Mouse (Mus musculus): Measurements from ENCODE around the gene Zdhhc9. TPM values are rescaled to one million over a fixed set of nuclear protein-coding genes. Genes with fewer than 3 reads are reported as not detected.

Zdhhc9 gene
- polyA plus RNA-seq, 1 experiment from 2014 or later, result 5.3 TPM

DNA sequence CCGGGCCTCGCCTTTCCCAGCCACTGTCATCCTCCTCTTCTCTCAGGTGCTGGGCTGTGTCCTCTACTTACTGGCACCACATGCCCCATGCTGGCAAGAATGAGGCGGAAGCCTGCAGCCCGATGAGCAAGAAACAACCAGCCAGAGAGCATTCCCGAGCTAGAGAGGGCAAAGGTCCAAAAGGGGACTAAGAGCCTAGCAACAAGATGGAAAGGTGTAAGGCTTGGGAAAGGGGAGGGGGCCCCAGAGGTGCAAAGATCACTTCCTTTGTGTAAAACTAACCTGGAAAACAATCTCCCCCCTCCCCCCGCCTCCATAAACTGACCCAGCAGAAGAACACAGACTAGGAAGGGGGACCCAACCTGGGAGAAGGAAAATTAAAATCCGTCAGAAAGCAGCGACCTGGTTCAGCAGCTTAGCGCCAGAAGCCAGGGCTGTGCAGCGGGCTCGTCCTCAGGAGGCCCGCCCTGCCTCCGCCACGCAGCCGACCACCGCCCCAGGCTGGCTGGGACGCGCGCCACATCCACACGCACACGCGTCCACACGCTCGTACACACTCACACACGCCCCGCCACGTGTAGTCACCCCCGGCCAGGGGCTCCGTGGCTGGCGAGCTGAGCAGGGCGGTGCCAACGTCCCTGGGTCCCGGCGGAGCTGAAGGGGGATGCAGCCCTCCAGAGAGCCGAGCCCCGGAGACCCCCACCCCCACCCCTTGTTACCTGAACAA is 754 bp downstream of the Zdhhc9 start:
- no peaks in the 10 kb centered on the region for H3K9me3 ChIP-seq (ENCODE audit: control insufficient read depth, low read length)
- peak; percentile 85 for ATAC-seq (ENCODE audit: low FRiP score, low TSS enrichment)
- H3K4me2 ChIP-seq (replicated peaks; ENCODE audit: low read depth, low read length), result peak overlapping the region; percentile 51
- H3K27me3 ChIP-seq (ENCODE audit: control insufficient read depth, insufficient read depth, low read length), result no peaks in the 10 kb centered on the region
- no peak overlapping the region for H3K27ac ChIP-seq (ENCODE audit: low read depth, low read length)
- H3K9ac ChIP-seq (ENCODE audit: low read depth, low read length), result peak overlapping the region; percentile 51
- WGBS, result 18% methylated on average over 35 of the region's 36 CpGs
- peak overlapping the region; percentile 62 for H3K4me3 ChIP-seq (ENCODE audit: low read length)
- H3K36me3 ChIP-seq (ENCODE audit: control insufficient read depth, insufficient read depth, low read length), result no peaks in the 10 kb centered on the region
- H3K4me1 ChIP-seq (ENCODE audit: control insufficient read depth, insufficient read depth, low read length), result no peaks in the 10 kb centered on the region

DNA sequence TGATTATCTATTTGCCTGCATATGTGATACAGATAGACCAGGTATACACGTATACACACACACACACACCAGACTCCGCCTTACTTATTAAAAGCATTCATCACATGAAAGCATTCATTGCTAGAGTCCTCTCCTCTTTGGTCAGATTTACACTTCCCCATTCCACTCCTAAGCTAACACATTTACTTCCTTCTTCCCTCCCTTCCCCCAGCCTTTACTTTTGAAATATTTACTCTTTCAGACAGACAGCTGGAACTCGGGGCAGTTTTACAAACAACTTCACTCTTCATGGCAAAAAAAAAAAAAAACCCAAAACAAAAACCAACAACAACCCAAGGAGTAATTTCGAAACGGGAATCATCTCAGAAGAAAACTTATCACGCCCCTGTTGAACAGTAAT is 4.2 kb downstream of the Zdhhc9 start:
- no peak overlapping the region for H3K4me3 ChIP-seq (ENCODE audit: low read length)
- no peaks in the 10 kb centered on the region for H3K9me3 ChIP-seq (ENCODE audit: control insufficient read depth, low read length)
- no peaks in the 10 kb centered on the region for H3K4me1 ChIP-seq (ENCODE audit: control insufficient read depth, insufficient read depth, low read length)
- no peaks in the 10 kb centered on the region for H3K27me3 ChIP-seq (ENCODE audit: control insufficient read depth, insufficient read depth, low read length)
- H3K36me3 ChIP-seq (ENCODE audit: control insufficient read depth, insufficient read depth, low read length), result no peaks in the 10 kb centered on the region
- ATAC-seq (ENCODE audit: low FRiP score, low TSS enrichment), result no peak
- 73% methylated on average over 6 of the region's 6 CpGs for WGBS
- no peak overlapping the region for H3K4me2 ChIP-seq (replicated peaks; ENCODE audit: low read depth, low read length)
- no peak overlapping the region for H3K27ac ChIP-seq (ENCODE audit: low read depth, low read length)
- no peak overlapping the region for H3K9ac ChIP-seq (ENCODE audit: low read depth, low read length)

DNA sequence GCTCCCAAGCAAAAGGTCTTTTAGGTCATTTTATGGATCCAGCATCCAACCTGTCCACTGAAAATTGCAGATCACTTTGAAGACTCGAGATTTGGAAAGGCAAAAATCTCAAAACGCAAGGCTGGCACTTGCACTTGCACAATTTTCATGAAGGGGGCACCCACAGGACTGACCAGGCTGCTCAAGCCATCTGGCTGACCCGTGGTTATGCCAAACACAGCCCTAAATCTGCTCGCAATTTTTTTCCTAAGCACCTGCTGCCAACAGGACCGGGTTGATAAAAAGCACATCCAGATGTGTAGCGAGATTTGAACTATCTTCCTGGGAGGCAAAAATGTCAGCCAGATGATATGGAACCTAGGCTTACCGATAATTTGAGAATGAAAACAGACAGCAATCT is 4.9 kb downstream of the Zdhhc9 start:
- WGBS, result 77% methylated on average over 7 of the region's 7 CpGs
- H3K27ac ChIP-seq (ENCODE audit: low read depth, low read length), result no peak overlapping the region
- no peaks in the 10 kb centered on the region for H3K4me1 ChIP-seq (ENCODE audit: control insufficient read depth, insufficient read depth, low read length)
- H3K4me3 ChIP-seq (ENCODE audit: low read length), result no peak overlapping the region
- H3K36me3 ChIP-seq (ENCODE audit: control insufficient read depth, insufficient read depth, low read length), result no peaks in the 10 kb centered on the region
- no peak overlapping the region for H3K9ac ChIP-seq (ENCODE audit: low read depth, low read length)
- H3K27me3 ChIP-seq (ENCODE audit: control insufficient read depth, insufficient read depth, low read length), result no peaks in the 10 kb centered on the region
- no peaks in the 10 kb centered on the region for H3K9me3 ChIP-seq (ENCODE audit: control insufficient read depth, low read length)
- no peak for ATAC-seq (ENCODE audit: low FRiP score, low TSS enrichment)
- H3K4me2 ChIP-seq (replicated peaks; ENCODE audit: low read depth, low read length), result no peak overlapping the region

DNA sequence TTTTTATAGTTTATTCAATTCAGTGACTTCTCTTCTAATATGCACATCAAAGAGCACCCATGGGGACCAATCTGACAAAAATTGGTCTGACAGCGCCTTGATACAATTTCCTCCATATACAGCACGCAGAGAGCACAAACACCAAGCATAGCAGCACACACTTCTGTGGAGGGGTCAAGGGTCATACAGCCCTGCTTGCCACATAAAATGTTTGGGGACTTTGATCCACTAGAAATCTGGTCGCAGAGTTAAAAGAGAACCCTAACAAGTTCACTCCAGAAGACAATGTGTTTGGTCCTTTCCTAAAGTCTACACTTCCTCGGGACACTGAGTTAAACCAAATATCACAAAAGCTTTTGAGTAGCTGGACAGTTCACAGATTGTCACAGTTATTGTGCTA is 5.7 kb downstream of the Zdhhc9 start:
- Histone ChIP-seq H3K4me2 (replicated peaks; ENCODE audit: low read depth, low read length) (no peak overlapping the region), H3K9ac (ENCODE audit: low read depth, low read length) (no peak overlapping the region), H3K4me3 (ENCODE audit: low read length) (no peak overlapping the region), H3K36me3 (ENCODE audit: control insufficient read depth, insufficient read depth, low read length) (no peaks in the 10 kb centered on the region), H3K27ac (ENCODE audit: low read depth, low read length) (no peak overlapping the region), H3K27me3 (ENCODE audit: control insufficient read depth, insufficient read depth, low read length) (no peaks in the 10 kb centered on the region), H3K9me3 (ENCODE audit: control insufficient read depth, low read length) (no peaks in the 10 kb centered on the region), H3K4me1 (ENCODE audit: control insufficient read depth, insufficient read depth, low read length) (no peaks in the 10 kb centered on the region)
- WGBS, result 73% methylated on average over 4 of the region's 4 CpGs
- ATAC-seq (ENCODE audit: low FRiP score, low TSS enrichment), result no peak

DNA sequence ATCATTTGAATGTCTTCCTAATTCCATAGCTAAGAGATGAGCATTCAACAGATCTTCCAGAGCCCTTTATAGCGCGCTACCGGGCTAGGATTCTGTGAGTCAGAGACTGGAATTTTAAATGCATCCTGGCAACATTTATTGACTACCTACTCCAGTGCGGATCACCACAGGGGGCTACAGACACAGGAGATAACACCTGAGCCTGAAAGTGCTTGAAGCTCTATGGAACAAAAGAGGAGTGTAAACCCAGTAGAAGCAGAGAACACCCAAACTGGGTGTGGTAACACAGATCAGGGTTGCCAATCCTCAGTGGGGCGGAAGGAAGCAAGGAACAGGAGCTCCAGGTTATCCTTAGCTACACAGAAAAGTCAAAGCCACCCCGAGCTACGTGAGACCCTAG is 6.2 kb downstream of the Zdhhc9 start:
- H3K9ac ChIP-seq (ENCODE audit: low read depth, low read length), result no peak overlapping the region
- H3K36me3 ChIP-seq (ENCODE audit: control insufficient read depth, insufficient read depth, low read length), result no peaks in the 10 kb centered on the region
- H3K27me3 ChIP-seq (ENCODE audit: control insufficient read depth, insufficient read depth, low read length), result no peaks in the 10 kb centered on the region
- no peak overlapping the region for H3K27ac ChIP-seq (ENCODE audit: low read depth, low read length)
- no peak overlapping the region for H3K4me3 ChIP-seq (ENCODE audit: low read length)
- ATAC-seq (ENCODE audit: low FRiP score, low TSS enrichment), result no peak
- WGBS, result 86% methylated on average over 7 of the region's 7 CpGs
- no peaks in the 10 kb centered on the region for H3K4me1 ChIP-seq (ENCODE audit: control insufficient read depth, insufficient read depth, low read length)
- H3K4me2 ChIP-seq (replicated peaks; ENCODE audit: low read depth, low read length), result no peak overlapping the region
- H3K9me3 ChIP-seq (ENCODE audit: control insufficient read depth, low read length), result no peaks in the 10 kb centered on the region

DNA sequence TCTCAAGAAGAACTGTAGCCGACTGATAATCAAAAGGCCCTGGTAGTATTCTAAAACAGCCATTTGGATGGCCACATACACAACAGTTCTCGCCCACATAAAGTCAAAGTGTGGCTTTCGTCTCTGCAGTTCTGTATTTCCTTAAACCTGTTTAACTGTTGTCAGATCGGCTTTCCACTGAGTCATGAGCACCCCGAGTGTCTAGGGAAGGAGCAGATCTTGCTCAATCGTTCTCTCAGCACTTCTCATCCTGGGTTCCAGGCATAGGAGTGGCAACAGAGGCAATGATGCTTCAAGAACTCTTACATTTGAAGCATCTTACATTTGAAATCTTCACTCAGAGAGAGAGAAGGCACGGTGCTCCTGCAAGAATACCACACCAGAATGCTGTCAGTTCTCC is 6.7 kb downstream of the Zdhhc9 start:
- Histone ChIP-seq H3K9ac (ENCODE audit: low read depth, low read length) (no peak overlapping the region), H3K27ac (ENCODE audit: low read depth, low read length) (no peak overlapping the region), H3K36me3 (ENCODE audit: control insufficient read depth, insufficient read depth, low read length) (no peaks in the 10 kb centered on the region), H3K4me3 (ENCODE audit: low read length) (no peak overlapping the region), H3K4me1 (ENCODE audit: control insufficient read depth, insufficient read depth, low read length) (no peaks in the 10 kb centered on the region), H3K4me2 (replicated peaks; ENCODE audit: low read depth, low read length) (no peak overlapping the region), H3K27me3 (ENCODE audit: control insufficient read depth, insufficient read depth, low read length) (no peaks in the 10 kb centered on the region), H3K9me3 (ENCODE audit: control insufficient read depth, low read length) (no peaks in the 10 kb centered on the region)
- no peak for ATAC-seq (ENCODE audit: low FRiP score, low TSS enrichment)
- WGBS, result 91% methylated on average over 7 of the region's 7 CpGs

DNA sequence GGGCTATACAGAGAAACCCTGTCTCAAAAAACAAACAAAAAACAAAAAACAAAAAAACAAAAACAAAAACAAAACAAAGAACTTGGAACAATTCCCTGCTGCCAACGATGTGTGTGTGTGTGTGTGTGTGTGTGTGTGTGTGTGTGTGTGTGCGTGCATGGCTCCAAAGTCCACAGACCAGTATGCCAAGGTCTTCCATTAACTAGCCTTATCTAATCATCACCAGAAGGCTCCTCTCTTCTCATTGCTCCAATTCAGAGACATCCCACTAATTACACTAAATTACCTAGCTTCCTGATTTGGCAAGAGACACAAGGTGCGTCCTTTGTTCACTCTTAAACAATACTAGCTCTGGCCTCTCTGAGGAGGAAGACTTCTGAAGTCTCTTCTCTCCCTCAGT is 8.0 kb downstream of the Zdhhc9 start:
- Histone ChIP-seq H3K27me3 (ENCODE audit: control insufficient read depth, insufficient read depth, low read length) (no peaks in the 10 kb centered on the region), H3K9ac (ENCODE audit: low read depth, low read length) (no peak overlapping the region), H3K4me2 (replicated peaks; ENCODE audit: low read depth, low read length) (no peak overlapping the region), H3K36me3 (ENCODE audit: control insufficient read depth, insufficient read depth, low read length) (no peaks in the 10 kb centered on the region), H3K27ac (ENCODE audit: low read depth, low read length) (no peak overlapping the region), H3K4me1 (ENCODE audit: control insufficient read depth, insufficient read depth, low read length) (no peaks in the 10 kb centered on the region), H3K4me3 (ENCODE audit: low read length) (no peak overlapping the region), H3K9me3 (ENCODE audit: control insufficient read depth, low read length) (no peaks in the 10 kb centered on the region)
- WGBS, result 85% methylated on average over 3 of the region's 3 CpGs
- no peak for ATAC-seq (ENCODE audit: low FRiP score, low TSS enrichment)

DNA sequence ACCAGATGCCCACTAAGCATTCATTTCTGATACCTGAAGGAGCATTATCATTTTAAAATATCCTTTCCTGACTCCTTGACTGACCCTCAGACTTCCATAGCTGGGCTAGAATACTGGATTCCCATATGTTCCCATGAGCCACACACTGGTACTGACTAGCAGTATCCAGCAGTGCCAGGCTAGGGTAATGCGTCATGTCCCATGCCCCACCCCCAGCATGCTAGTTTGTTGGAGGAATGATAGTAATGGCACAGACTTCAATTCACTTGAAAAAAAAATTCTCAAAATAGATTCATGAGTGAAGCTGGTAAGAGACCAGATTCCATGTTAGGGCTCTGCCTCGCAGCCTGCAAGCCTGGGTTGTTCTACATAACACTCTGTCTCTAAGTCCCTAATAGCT is 9.7 kb downstream of the Zdhhc9 start:
- no peak for ATAC-seq (ENCODE audit: low FRiP score, low TSS enrichment)
- H3K27ac ChIP-seq (ENCODE audit: low read depth, low read length), result no peak overlapping the region
- no peaks in the 10 kb centered on the region for H3K36me3 ChIP-seq (ENCODE audit: control insufficient read depth, insufficient read depth, low read length)
- WGBS, result 98% methylated on average over 2 of the region's 2 CpGs
- H3K4me1 ChIP-seq (ENCODE audit: control insufficient read depth, insufficient read depth, low read length), result no peaks in the 10 kb centered on the region
- no peak overlapping the region for H3K4me2 ChIP-seq (replicated peaks; ENCODE audit: low read depth, low read length)
- no peak overlapping the region for H3K9ac ChIP-seq (ENCODE audit: low read depth, low read length)
- no peaks in the 10 kb centered on the region for H3K27me3 ChIP-seq (ENCODE audit: control insufficient read depth, insufficient read depth, low read length)
- no peaks in the 10 kb centered on the region for H3K9me3 ChIP-seq (ENCODE audit: control insufficient read depth, low read length)
- H3K4me3 ChIP-seq (ENCODE audit: low read length), result no peak overlapping the region

DNA sequence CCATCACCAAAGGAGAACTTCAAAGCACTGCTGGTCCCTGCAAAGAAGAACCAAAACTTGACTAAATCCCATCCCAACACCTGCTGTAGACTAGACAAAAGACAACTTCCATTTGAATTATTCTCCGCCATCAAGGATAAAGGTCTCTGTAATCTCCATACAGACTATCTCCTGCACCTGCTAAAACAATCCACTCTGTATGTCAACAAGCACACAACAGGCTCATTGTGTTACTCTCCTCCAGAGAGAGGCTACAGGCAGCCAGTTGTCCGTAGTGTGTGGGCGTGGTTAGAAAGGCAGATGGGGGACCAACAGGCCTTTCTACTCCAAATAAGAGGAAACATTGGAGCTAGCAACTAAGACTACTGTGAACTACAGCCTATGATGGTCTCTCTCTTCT is 10.8 kb downstream of the Zdhhc9 start:
- H3K9ac ChIP-seq (ENCODE audit: low read depth, low read length), result no peak overlapping the region
- H3K9me3 ChIP-seq (ENCODE audit: control insufficient read depth, low read length), result no peaks in the 10 kb centered on the region
- no peaks in the 10 kb centered on the region for H3K4me1 ChIP-seq (ENCODE audit: control insufficient read depth, insufficient read depth, low read length)
- no peaks in the 10 kb centered on the region for H3K27me3 ChIP-seq (ENCODE audit: control insufficient read depth, insufficient read depth, low read length)
- 87% methylated on average over 3 of the region's 3 CpGs for WGBS
- no peak overlapping the region for H3K4me3 ChIP-seq (ENCODE audit: low read length)
- no peak overlapping the region for H3K4me2 ChIP-seq (replicated peaks; ENCODE audit: low read depth, low read length)
- no peak for ATAC-seq (ENCODE audit: low FRiP score, low TSS enrichment)
- no peaks in the 10 kb centered on the region; the same call in 1 of the 2 replicates for H3K36me3 ChIP-seq (ENCODE audit: control insufficient read depth, insufficient read depth, low read length)
- no peak overlapping the region for H3K27ac ChIP-seq (ENCODE audit: low read depth, low read length)
